25 mouse cellular contexts compared by ENCODE assay signal in genomic region chr5:118376478-118376877, GRCm38 (mm10).
DNase-seq lines count a peak whose midpoint lies in the region; ATAC-seq lines count a peak whose summit lies in the region.
"Had no signal": no experiment of that assay in that cellular context is flagged by ENCODE, and none has a peak within 500 bp of the region (broad histone marks: within the 10 kb centered on the region; RNA-seq: fewer than 3 reads in every experiment).

No protein-coding gene starts in this region.

- no peak overlapping the region for H3K9ac ChIP-seq in liver, embryonic 12.5 days
- no peak overlapping the region for H3K9ac ChIP-seq in liver, embryonic 15.5 days
- H3K9ac ChIP-seq: embryonic facial prominence, embryonic 13.5 days; forebrain, embryonic 13.5 days; limb, embryonic 13.5 days; neural tube, embryonic 15.5 days had no signal

- no peak overlapping the region for H3K4me2 ChIP-seq in liver, embryonic 12.5 days
- peak overlapping the region; percentile 23 for H3K4me2 ChIP-seq in liver, embryonic 15.5 days
- H3K4me2 ChIP-seq: embryonic facial prominence, embryonic 13.5 days; forebrain, embryonic 13.5 days; hindbrain, embryonic 12.5 days; limb, embryonic 13.5 days; neural tube, embryonic 15.5 days had no signal

- DNase-seq in liver = no peak
- peak; percentile 24 for DNase-seq in B cell, adult 2 months
- no peak for DNase-seq in left cerebral cortex, postnatal 10 days (ENCODE audit: extremely low spot score in 1 of 2, low spot score in 2 of 2)
- no peak for DNase-seq in thymus, adult 18-20 months
- DNase-seq in gastrocnemius, postnatal 4 days (ENCODE audit: low spot score in 2 of 2) = no peak
- DNase-seq: adrenal gland, postnatal 36 days; cerebellum, adult 11-12 months; cerebellum, postnatal 14 days; heart, adult 2 months; kidney, adult 18-20 months; kidney, postnatal 4 days; lung, adult 2 months; midbrain, embryonic 14.5 days; thymus, postnatal 14 days had no signal

- no peak for ATAC-seq in liver, embryonic 12.5 days
- ATAC-seq in liver, embryonic 15.5 days (ENCODE audit: insufficient read depth) = no peak
- ATAC-seq in monocyte, adult 5-6 weeks (replicated peaks; ENCODE audit: insufficient number of reproducible peaks, low FRiP score, low TSS enrichment, poor library complexity, severe bottlenecking) = peak; percentile 44
- ATAC-seq: forebrain, embryonic 13.5 days; Patski had no signal

- H3K4me3 ChIP-seq in liver, embryonic 12.5 days = no peak overlapping the region
- no peak overlapping the region for H3K4me3 ChIP-seq in liver, embryonic 15.5 days (replicated peaks)
- H3K4me3 ChIP-seq: embryonic facial prominence, embryonic 13.5 days; erythroblast, embryonic 14.5 days; forebrain, embryonic 13.5 days; heart, adult 2 months; hindbrain, embryonic 12.5 days; limb, embryonic 13.5 days; neural tube, embryonic 15.5 days had no signal

- intact Hi-C loops in left cerebral cortex, postnatal 10 days (cut with DNase I) = no loop called here

- H3K27ac ChIP-seq in liver, embryonic 12.5 days = 0 out of 2 replicates have a peak overlapping the region, but pooled peaks have one; percentile 26
- peak overlapping the region; percentile 61; the same call in 1 of the 2 replicates for H3K27ac ChIP-seq in liver, embryonic 15.5 days (replicated peaks)
- H3K27ac ChIP-seq: embryonic facial prominence, embryonic 13.5 days; forebrain, embryonic 13.5 days; heart, adult 2 months; limb, embryonic 13.5 days; neural tube, embryonic 15.5 days had no signal

- H3K9me3 ChIP-seq in liver, embryonic 12.5 days (replicated peaks) = no peaks in the 10 kb centered on the region
- H3K9me3 ChIP-seq in liver, embryonic 15.5 days (replicated peaks) = no peaks in the 10 kb centered on the region
- H3K9me3 ChIP-seq: embryonic facial prominence, embryonic 13.5 days; forebrain, embryonic 13.5 days; G1E; hindbrain, embryonic 12.5 days; limb, embryonic 13.5 days; neural tube, embryonic 15.5 days had no signal

- 46% methylated on average over 5 of the region's 5 CpGs for WGBS in liver, embryonic 12.5 days (ENCODE audit: insufficient replicate concordance)
- WGBS in liver, embryonic 15.5 days (ENCODE audit: insufficient replicate concordance) = 32% methylated on average over 5 of the region's 5 CpGs

- peaks cover 46% of the 10 kb centered on the region for H3K4me1 ChIP-seq in liver, embryonic 12.5 days
- peaks cover 53% of the 10 kb centered on the region for H3K4me1 ChIP-seq in liver, embryonic 15.5 days (replicated peaks)

- peaks cover 45% of the 10 kb centered on the region for H3K27me3 ChIP-seq in liver, embryonic 12.5 days (replicated peaks)
- H3K27me3 ChIP-seq in liver, embryonic 15.5 days = peaks cover 58% of the 10 kb centered on the region
- H3K27me3 ChIP-seq: neural tube, embryonic 15.5 days; Patski had no signal

- no peaks in the 10 kb centered on the region for H3K36me3 ChIP-seq in liver, embryonic 12.5 days
- no peaks in the 10 kb centered on the region for H3K36me3 ChIP-seq in liver, embryonic 15.5 days (replicated peaks)
- H3K36me3 ChIP-seq: embryonic facial prominence, embryonic 13.5 days; G1E; hindbrain, embryonic 12.5 days; limb, embryonic 13.5 days; neural tube, embryonic 15.5 days had no signal

Comparison
In these comparisons a context has a peak if more than half of its experiments do, and no peak if none do; other contexts are left out.
1. DNase-seq: peak in B cell, adult 2 months (2 of 2); none in liver (single experiment), left cerebral cortex, postnatal 10 days (0 of 2), thymus, adult 18-20 months (0 of 2) and gastrocnemius, postnatal 4 days (0 of 2).